Mouse (Mus musculus) adrenal gland, postnatal 14 days (tissue): ENCODE data around the gene Aff1. TPM values are rescaled to one million over a fixed set of nuclear protein-coding genes. Genes with fewer than 3 reads are reported as not detected.

Experiments used
- DNase-seq: peaks from one replicate; pipeline ENCODE4 v3.0.0; 2021; ENCODE audit warnings: mixed read lengths
- total RNA-seq: library from RNA; stranded (reverse); gene quantifications from 2 replicates; pipeline ENCODE4 v1.2.3, GENCODE M21; 2021

Gene Aff1
- total RNA-seq, 1 experiment from 2014 or later = 37.3 TPM

GRCm38 (mm10) chr5:103772252-103772651 lies 80.1 kb downstream of the Aff1 start:
- no peak for DNase-seq

- peak; percentile 57 for DNase-seq
Observed at GRCm38 (mm10) chr5:103773100-103773552, 81.0 kb downstream of the Aff1 start.

GRCm38 (mm10) chr5:103774703-103775333 lies 82.6 kb downstream of the Aff1 start:
- peak; percentile 72 for DNase-seq

GRCm38 (mm10) chr5:103775429-103775828 lies 83.3 kb downstream of the Aff1 start:
- DNase-seq = no peak

- no peak for DNase-seq
Observed at GRCm38 (mm10) chr5:103776842-103777241, 84.7 kb downstream of the Aff1 start.

GRCm38 (mm10) chr5:103777446-103777845 lies 85.3 kb downstream of the Aff1 start:
- DNase-seq = no peak

GRCm38 (mm10) chr5:103778314-103779117 lies 86.3 kb downstream of the Aff1 start:
- DNase-seq = peak; percentile 77

GRCm38 (mm10) chr5:103779836-103780235 lies 87.7 kb downstream of the Aff1 start:
- no peak for DNase-seq

- DNase-seq = no peak
Observed at GRCm38 (mm10) chr5:103780266-103780665, 88.1 kb downstream of the Aff1 start.

GRCm38 (mm10) chr5:103780836-103781235 lies 88.7 kb downstream of the Aff1 start:
- DNase-seq = peak; percentile 70

- no peak for DNase-seq
Observed at GRCm38 (mm10) chr5:103783086-103783668, 91.0 kb downstream of the Aff1 start.

- no peak for DNase-seq
Observed at GRCm38 (mm10) chr5:103786096-103786495, 93.9 kb downstream of the Aff1 start.

- peak; percentile 67 for DNase-seq
Observed at GRCm38 (mm10) chr5:103788476-103788875, 96.3 kb downstream of the Aff1 start.

GRCm38 (mm10) chr5:103788976-103789375 lies 96.8 kb downstream of the Aff1 start:
- DNase-seq = peak; percentile 68

- peak; percentile 87 for DNase-seq
Observed at GRCm38 (mm10) chr5:103789619-103790116, 97.5 kb downstream of the Aff1 start.

GRCm38 (mm10) chr5:103791741-103792140 lies 99.6 kb downstream of the Aff1 start:
- DNase-seq = no peak

- DNase-seq = no peak
Observed at GRCm38 (mm10) chr5:103795121-103795520, 102.9 kb downstream of the Aff1 start.

GRCm38 (mm10) chr5:103796035-103796434 lies 103.9 kb downstream of the Aff1 start:
- DNase-seq = no peak

- DNase-seq = no peak
Observed at GRCm38 (mm10) chr5:103797774-103798173, 105.6 kb downstream of the Aff1 start.

- DNase-seq = no peak
Observed at GRCm38 (mm10) chr5:103799438-103799837, 107.3 kb downstream of the Aff1 start.

GRCm38 (mm10) chr5:103800009-103800408 lies 107.8 kb downstream of the Aff1 start:
- DNase-seq = no peak

- no peak for DNase-seq
Observed at GRCm38 (mm10) chr5:103803386-103803785, 111.2 kb downstream of the Aff1 start.
